Mouse (Mus musculus) midbrain, embryonic 13.5 days (tissue): ENCODE measurements around the gene Atrnl1. TPM values are rescaled to one million over a fixed set of nuclear protein-coding genes. Genes with fewer than 3 reads are reported as not detected.

Experiments
- ATAC-seq: fragments of 200-750 bp; cut with Nextera tagmentation; 2 replicates; pipeline ENCODE4 v1.8.0; 2017; ENCODE audit warnings: mild to moderate bottlenecking, moderate TSS enrichment, moderate library complexity
- H3K27ac ChIP-seq: fragments of 300-500 bp; sonication (generic); 2 replicates; pipeline ENCODE4 v1.5.1; 2015; ENCODE audit warnings: inconsistent platforms, mild to moderate bottlenecking, moderate library complexity
- H3K27me3 ChIP-seq: fragments of 300-500 bp; sonication (generic); 2 replicates; pipeline ENCODE4 v1.6.1; 2015; ENCODE audit warnings: mild to moderate bottlenecking, inconsistent platforms
- H3K36me3 ChIP-seq: fragments of 300-500 bp; sonication (generic); 2 replicates; pipeline ENCODE4 v1.6.1; 2015; ENCODE audit warnings: mild to moderate bottlenecking, inconsistent platforms
- H3K4me1 ChIP-seq: fragments of 300-500 bp; sonication (generic); replicated peaks from 2 replicates; pipeline ENCODE4 v1.6.1; 2015; ENCODE audit warnings: inconsistent platforms
- H3K4me2 ChIP-seq: fragments of 300-500 bp; sonication (generic); replicated peaks from 2 replicates; pipeline ENCODE4 v1.6.1; 2015; ENCODE audit warnings: moderate library complexity, mild to moderate bottlenecking, inconsistent platforms
- H3K4me3 ChIP-seq: fragments of 300-500 bp; sonication (generic); replicated peaks from 2 replicates; pipeline ENCODE4 v1.5.1; 2015; ENCODE audit warnings: mild to moderate bottlenecking, inconsistent platforms
- H3K9ac ChIP-seq: fragments of 300-500 bp; sonication (generic); replicated peaks from 2 replicates; pipeline ENCODE4 v1.6.1; 2015; ENCODE audit warnings: mild to moderate bottlenecking, inconsistent platforms
- H3K9me3 ChIP-seq: fragments of 300-500 bp; sonication (generic); 2 replicates; pipeline ENCODE4 v1.6.1; 2016; ENCODE audit warnings: mild to moderate bottlenecking, inconsistent platforms
- WGBS: fragments of 180-500 bp; shearing (Covaris S2); methylation state at CpG from one replicate; pipeline ENCODE4 v1.1.7; 2015; 5-methylcytosine and 5-hydroxymethylcytosine counted together
- polyA plus RNA-seq: library from polyadenylated mRNA; unstranded; fragments of >200 nt; fragmentation: Nextera tagmentation; extraction: Ambion mirVana; gene quantifications from 2 replicates; pipeline ENCODE4 v1.2.1, GENCODE M21; 2015

Gene Atrnl1
- polyA plus RNA-seq, 1 experiment from 2014 or later = 10.2 TPM

GRCm38 (mm10) chr19:57727009-57727408 is 116.2 kb downstream of the Atrnl1 start:
- Histone ChIP-seq H3K4me1 (no peaks in the 10 kb centered on the region), H3K9ac (no peak overlapping the region), H3K9me3 (no peaks in the 10 kb centered on the region), H3K27me3 (no peaks in the 10 kb centered on the region), H3K4me3 (no peak overlapping the region), H3K27ac (no peak overlapping the region), H3K4me2 (no peak overlapping the region), H3K36me3 (peaks cover 17% of the 10 kb centered on the region; the same call in 1 of the 2 replicates)
- WGBS = 93% methylated on average over 4 of the region's 4 CpGs
- no peak for ATAC-seq

GRCm38 (mm10) chr19:57737475-57737874 is 126.6 kb downstream of the Atrnl1 start:
- no peaks in the 10 kb centered on the region for H3K4me1 ChIP-seq
- peaks cover 33% of the 10 kb centered on the region for H3K36me3 ChIP-seq
- H3K4me2 ChIP-seq = no peak overlapping the region
- H3K9me3 ChIP-seq = no peaks in the 10 kb centered on the region
- no peak for ATAC-seq
- H3K9ac ChIP-seq = no peak overlapping the region
- H3K27ac ChIP-seq = no peak overlapping the region
- H3K27me3 ChIP-seq = no peaks in the 10 kb centered on the region
- 92% methylated on average over 3 of the region's 3 CpGs for WGBS
- H3K4me3 ChIP-seq = no peak overlapping the region

- no peaks in the 10 kb centered on the region for H3K27me3 ChIP-seq
- no peak overlapping the region for H3K9ac ChIP-seq
- H3K27ac ChIP-seq = no peak overlapping the region
- H3K4me1 ChIP-seq = no peaks in the 10 kb centered on the region
- H3K4me3 ChIP-seq = no peak overlapping the region
- ATAC-seq = no peak
- H3K36me3 ChIP-seq = 0 out of 2 replicates have a peak, but pooled peaks cover 2% of the 10 kb centered on the region
- H3K9me3 ChIP-seq = no peaks in the 10 kb centered on the region
- no peak overlapping the region for H3K4me2 ChIP-seq
- 65% methylated on average over 9 of the region's 9 CpGs for WGBS
These were observed 134.7 kb downstream of the Atrnl1 start for GRCm38 (mm10) chr19:57745579-57745978.

GRCm38 (mm10) chr19:57746553-57746952 is 135.7 kb downstream of the Atrnl1 start:
- Histone ChIP-seq H3K4me1 (no peaks in the 10 kb centered on the region), H3K27me3 (no peaks in the 10 kb centered on the region), H3K4me2 (no peak overlapping the region), H3K27ac (no peak overlapping the region), H3K9ac (no peak overlapping the region), H3K36me3 (0 out of 2 replicates have a peak, but pooled peaks cover 2% of the 10 kb centered on the region), H3K4me3 (no peak overlapping the region), H3K9me3 (no peaks in the 10 kb centered on the region)
- 88% methylated on average over 11 of the region's 11 CpGs for WGBS
- ATAC-seq = no peak

- Histone ChIP-seq H3K27me3 (no peaks in the 10 kb centered on the region), H3K27ac (no peak overlapping the region), H3K4me2 (no peak overlapping the region), H3K9ac (no peak overlapping the region), H3K9me3 (no peaks in the 10 kb centered on the region), H3K4me3 (no peak overlapping the region), H3K36me3 (peaks cover 19% of the 10 kb centered on the region), H3K4me1 (no peaks in the 10 kb centered on the region)
- WGBS = 87% methylated on average over 14 of the region's 14 CpGs
- no peak for ATAC-seq
These were observed 141.4 kb downstream of the Atrnl1 start for GRCm38 (mm10) chr19:57752189-57752588.

GRCm38 (mm10) chr19:57762526-57762925 is 151.7 kb downstream of the Atrnl1 start:
- H3K9me3 ChIP-seq = no peaks in the 10 kb centered on the region
- no peak overlapping the region for H3K27ac ChIP-seq
- ATAC-seq = no peak
- no peak overlapping the region for H3K4me3 ChIP-seq
- H3K27me3 ChIP-seq = no peaks in the 10 kb centered on the region
- 98% methylated on average over 2 of the region's 2 CpGs for WGBS
- H3K9ac ChIP-seq = no peak overlapping the region
- peaks cover 13% of the 10 kb centered on the region for H3K36me3 ChIP-seq
- no peak overlapping the region for H3K4me2 ChIP-seq
- no peaks in the 10 kb centered on the region for H3K4me1 ChIP-seq

GRCm38 (mm10) chr19:57764576-57765371 is 153.9 kb downstream of the Atrnl1 start:
- Histone ChIP-seq H3K27me3 (no peaks in the 10 kb centered on the region), H3K4me1 (no peaks in the 10 kb centered on the region), H3K9ac (no peak overlapping the region), H3K27ac (no peak overlapping the region), H3K36me3 (peaks cover 13% of the 10 kb centered on the region), H3K9me3 (no peaks in the 10 kb centered on the region), H3K4me2 (no peak overlapping the region), H3K4me3 (no peak overlapping the region)
- ATAC-seq = no peak
- whole genome bisulfite sequencing = 80% methylated on average over 16 of the region's 16 CpGs

GRCm38 (mm10) chr19:57767051-57767450 is 156.2 kb downstream of the Atrnl1 start:
- no peak for ATAC-seq
- no peak overlapping the region for H3K9ac ChIP-seq
- H3K27ac ChIP-seq = no peak overlapping the region
- no peaks in the 10 kb centered on the region for H3K4me1 ChIP-seq
- H3K4me2 ChIP-seq = no peak overlapping the region
- H3K27me3 ChIP-seq = no peaks in the 10 kb centered on the region
- H3K36me3 ChIP-seq = peaks cover 5% of the 10 kb centered on the region; the same call in 1 of the 2 replicates
- H3K9me3 ChIP-seq = no peaks in the 10 kb centered on the region
- H3K4me3 ChIP-seq = no peak overlapping the region
- WGBS = 93% methylated on average over 2 of the region's 2 CpGs

GRCm38 (mm10) chr19:57768661-57769060 is 157.8 kb downstream of the Atrnl1 start:
- no peak for ATAC-seq
- no peaks in the 10 kb centered on the region for H3K4me1 ChIP-seq
- H3K27ac ChIP-seq = no peak overlapping the region
- no peak overlapping the region for H3K9ac ChIP-seq
- WGBS = 89% methylated on average over 11 of the region's 11 CpGs
- H3K9me3 ChIP-seq = no peaks in the 10 kb centered on the region
- H3K27me3 ChIP-seq = no peaks in the 10 kb centered on the region
- H3K4me3 ChIP-seq = no peak overlapping the region
- H3K4me2 ChIP-seq = no peak overlapping the region
- H3K36me3 ChIP-seq = no peaks in the 10 kb centered on the region

- Histone ChIP-seq H3K27me3 (no peaks in the 10 kb centered on the region), H3K4me2 (no peak overlapping the region), H3K9ac (no peak overlapping the region), H3K4me1 (peaks cover 6% of the 10 kb centered on the region), H3K27ac (no peak overlapping the region), H3K9me3 (no peaks in the 10 kb centered on the region), H3K4me3 (no peak overlapping the region), H3K36me3 (0 out of 2 replicates have a peak, but pooled peaks cover 3% of the 10 kb centered on the region)
- no peak for ATAC-seq
- 88% methylated on average over 3 of the region's 3 CpGs for WGBS
These were observed 171.7 kb downstream of the Atrnl1 start for GRCm38 (mm10) chr19:57782366-57783089.

GRCm38 (mm10) chr19:57786699-57787098 is 175.9 kb downstream of the Atrnl1 start:
- Histone ChIP-seq H3K27me3 (no peaks in the 10 kb centered on the region), H3K4me3 (no peak overlapping the region), H3K4me2 (no peak overlapping the region), H3K4me1 (peaks cover 6% of the 10 kb centered on the region), H3K9me3 (no peaks in the 10 kb centered on the region), H3K27ac (peak overlapping the region; percentile 5; the same call in 1 of the 2 replicates), H3K9ac (no peak overlapping the region), H3K36me3 (0 out of 2 replicates have a peak, but pooled peaks cover 3% of the 10 kb centered on the region)
- WGBS = 74% methylated on average over 5 of the region's 5 CpGs
- 0 out of 2 replicates have a peak, but pooled peaks have one; percentile 34 for ATAC-seq

- no peak for ATAC-seq
- no peaks in the 10 kb centered on the region for H3K9me3 ChIP-seq
- WGBS = 94% methylated on average over 9 of the region's 9 CpGs
- no peaks in the 10 kb centered on the region for H3K36me3 ChIP-seq
- no peak overlapping the region for H3K9ac ChIP-seq
- H3K4me1 ChIP-seq = no peaks in the 10 kb centered on the region
- no peak overlapping the region for H3K27ac ChIP-seq
- H3K27me3 ChIP-seq = no peaks in the 10 kb centered on the region
- H3K4me3 ChIP-seq = no peak overlapping the region
- H3K4me2 ChIP-seq = no peak overlapping the region
These were observed 191.4 kb downstream of the Atrnl1 start for GRCm38 (mm10) chr19:57802207-57802606.
